Mouse (Mus musculus) neural tube, embryonic 11.5 days (tissue): ENCODE data around the gene Insyn1. TPM values are rescaled to one million over a fixed set of nuclear protein-coding genes. Genes with fewer than 3 reads are reported as not detected.

Experiments
- ATAC-seq: fragments of 200-750 bp; cut with Nextera tagmentation; 2 replicates; pipeline ENCODE4 v1.8.0; 2017; ENCODE audit warnings: moderate number of reproducible peaks, mild to moderate bottlenecking, moderate TSS enrichment, moderate library complexity; ENCODE audit not compliant: insufficient read depth, low FRiP score, low TSS enrichment
- DNase-seq: peaks from one replicate; pipeline ENCODE4 v3.0.0-alpha.2; 2015; ENCODE audit warnings: low spot score
- H3K27ac ChIP-seq: fragments of 300-500 bp; sonication (generic); 2 replicates; pipeline ENCODE4 v1.5.1; 2014; ENCODE audit warnings: low read depth, mild to moderate bottlenecking, low read length
- H3K27me3 ChIP-seq: fragments of 300-500 bp; sonication (generic); 2 replicates; pipeline ENCODE4 v1.6.1; 2014; ENCODE audit warnings: mild to moderate bottlenecking, low read length, mixed read lengths; ENCODE audit not compliant: control insufficient read depth, insufficient read depth
- H3K36me3 ChIP-seq: fragments of 300-500 bp; sonication (generic); 2 replicates; pipeline ENCODE4 v1.6.1; 2014; ENCODE audit warnings: mild to moderate bottlenecking, low read length, moderate library complexity, mixed read lengths; ENCODE audit not compliant: control insufficient read depth, insufficient read depth
- H3K4me1 ChIP-seq: fragments of 300-500 bp; sonication (generic); 2 replicates; pipeline ENCODE4 v1.6.1; 2014; ENCODE audit warnings: low read length, mixed read lengths; ENCODE audit not compliant: control insufficient read depth, insufficient read depth
- H3K4me2 ChIP-seq: fragments of 300-500 bp; sonication (generic); 2 replicates; pipeline ENCODE4 v1.6.1; 2014; ENCODE audit warnings: low read depth, mild to moderate bottlenecking, moderate library complexity
- H3K4me3 ChIP-seq: fragments of 300-500 bp; sonication (generic); 2 replicates; pipeline ENCODE4 v1.5.1; 2014; ENCODE audit warnings: low read depth, low read length
- H3K9ac ChIP-seq: fragments of 300-500 bp; sonication (generic); 2 replicates; pipeline ENCODE4 v1.6.1; 2014; ENCODE audit warnings: mild to moderate bottlenecking, low read length
- H3K9me3 ChIP-seq: fragments of 300-500 bp; sonication (generic); 2 replicates; pipeline ENCODE4 v1.6.1; 2016; ENCODE audit warnings: low read length; ENCODE audit not compliant: control insufficient read depth
- WGBS: fragments of 180-500 bp; shearing (Covaris S2); extraction: QIAGEN DNeasy Blood & Tissue Kit; methylation state at CpG from one replicate; pipeline ENCODE4 v1.1.7; 2014; 5-methylcytosine and 5-hydroxymethylcytosine counted together
- polyA plus RNA-seq: library from polyadenylated mRNA; unstranded; fragments of >200 nt; fragmentation: Nextera tagmentation; extraction: Ambion mirVana; gene quantifications from 2 replicates; pipeline ENCODE4 v1.2.1, GENCODE M21; 2014

The Insyn1 gene
- polyA plus RNA-seq, 1 experiment from 2014 or later = 3.5 TPM

DNA sequence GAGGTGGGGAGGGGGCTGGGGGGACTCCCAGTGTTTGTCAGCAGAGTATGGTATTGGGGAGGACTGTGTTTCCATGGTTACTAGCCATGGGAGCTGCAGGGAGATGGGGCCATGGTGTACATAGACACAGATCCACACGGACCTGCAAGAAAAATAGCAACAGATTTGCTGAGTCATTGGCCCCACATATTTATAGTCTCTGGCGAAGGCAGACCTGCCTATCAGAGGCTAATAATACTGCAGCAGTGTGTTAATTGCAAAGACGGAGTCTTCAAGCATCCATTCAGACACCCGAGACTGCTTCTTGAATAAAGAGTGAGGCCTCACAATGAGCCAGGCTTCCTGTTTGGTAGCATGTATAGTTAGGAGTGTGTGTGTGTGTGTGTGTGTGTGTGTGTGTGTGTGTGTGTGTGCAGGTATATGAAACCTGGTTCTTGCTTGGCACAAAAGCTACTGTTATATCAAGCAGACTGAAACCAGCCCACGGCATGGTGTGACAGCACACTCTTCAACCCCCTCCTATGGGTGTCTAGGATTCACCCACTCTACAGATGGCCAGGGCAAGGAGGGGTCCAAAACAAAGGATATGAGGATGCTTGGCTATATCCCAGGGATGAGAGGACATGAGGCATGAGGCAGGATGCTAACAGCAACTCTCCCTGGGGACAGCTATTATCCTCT lies 20.9 kb upstream of the Insyn1 start:
- Histone ChIP-seq H3K4me3 (no peak overlapping the region), H3K9me3 (no peaks in the 10 kb centered on the region), H3K36me3 (no peaks in the 10 kb centered on the region), H3K27ac (no peak overlapping the region), H3K4me1 (no peaks in the 10 kb centered on the region), H3K27me3 (no peaks in the 10 kb centered on the region), H3K9ac (no peak overlapping the region), H3K4me2 (no peak overlapping the region)
- DNase-seq (no peak), ATAC-seq (no peak)
- 72% methylated on average over 5 of the region's 5 CpGs for WGBS

DNA sequence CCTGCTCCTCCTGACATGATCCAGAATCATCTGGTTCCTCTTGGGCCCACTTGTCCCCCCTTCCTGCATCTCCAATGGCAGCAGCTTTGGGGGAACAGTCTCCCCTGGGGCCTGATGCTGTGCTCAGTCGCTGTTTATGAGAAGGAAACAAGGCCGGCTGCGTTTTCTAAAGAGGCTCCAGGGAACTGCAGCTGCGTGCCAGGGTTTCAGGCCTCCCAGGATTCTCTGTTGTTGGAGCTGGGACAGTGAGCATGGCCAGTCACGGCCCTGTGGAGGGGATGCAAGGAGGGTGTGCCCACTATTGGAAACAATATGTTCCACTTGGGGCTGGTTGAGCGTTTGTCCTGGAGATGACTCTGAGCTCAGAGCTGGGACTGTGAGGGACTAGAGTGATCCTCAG lies 17.9 kb upstream of the Insyn1 start:
- 53% methylated on average over 6 of the region's 6 CpGs for WGBS
- DNase-seq (no peak), ATAC-seq (no peak)
- Histone ChIP-seq H3K9me3 (no peaks in the 10 kb centered on the region), H3K27me3 (no peaks in the 10 kb centered on the region), H3K27ac (no peak overlapping the region), H3K9ac (no peak overlapping the region), H3K4me3 (no peak overlapping the region), H3K4me1 (no peaks in the 10 kb centered on the region), H3K36me3 (no peaks in the 10 kb centered on the region), H3K4me2 (no peak overlapping the region)

DNA sequence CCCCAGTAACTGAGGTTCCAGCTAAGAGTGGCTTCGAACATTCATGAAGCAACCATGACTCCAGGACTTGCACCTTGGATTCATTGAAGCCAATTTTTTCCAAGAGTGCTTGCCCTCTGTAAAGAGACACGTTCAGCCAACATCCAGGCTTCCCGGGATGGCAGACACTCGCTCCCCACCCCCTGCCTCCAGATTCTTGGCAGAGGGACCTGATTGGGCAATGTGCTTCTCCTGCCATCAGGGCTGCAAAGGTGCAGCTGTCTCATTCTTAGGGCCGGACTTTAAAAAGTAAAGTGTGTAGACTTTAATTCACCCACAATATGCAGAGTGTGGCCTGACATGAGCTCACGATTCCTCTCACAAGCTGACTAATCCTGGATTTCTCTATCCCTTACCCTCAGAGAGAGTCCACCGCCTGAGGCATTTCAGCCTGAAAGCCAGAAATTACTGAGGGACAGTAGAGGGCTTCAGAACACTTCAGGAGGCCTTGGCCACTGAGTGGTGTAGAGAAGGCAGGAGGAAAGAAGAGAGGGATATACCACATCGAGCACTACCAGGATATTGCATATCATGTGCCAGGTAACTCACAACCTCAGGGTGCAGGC lies 15.1 kb upstream of the Insyn1 start:
- ATAC-seq (no peak), DNase-seq (no peak)
- Histone ChIP-seq H3K27ac (no peak overlapping the region), H3K4me2 (no peak overlapping the region), H3K4me1 (no peaks in the 10 kb centered on the region), H3K9me3 (no peaks in the 10 kb centered on the region), H3K9ac (no peak overlapping the region), H3K36me3 (no peaks in the 10 kb centered on the region), H3K4me3 (no peak overlapping the region), H3K27me3 (no peaks in the 10 kb centered on the region)
- 82% methylated on average over 8 of the region's 8 CpGs for WGBS

DNA sequence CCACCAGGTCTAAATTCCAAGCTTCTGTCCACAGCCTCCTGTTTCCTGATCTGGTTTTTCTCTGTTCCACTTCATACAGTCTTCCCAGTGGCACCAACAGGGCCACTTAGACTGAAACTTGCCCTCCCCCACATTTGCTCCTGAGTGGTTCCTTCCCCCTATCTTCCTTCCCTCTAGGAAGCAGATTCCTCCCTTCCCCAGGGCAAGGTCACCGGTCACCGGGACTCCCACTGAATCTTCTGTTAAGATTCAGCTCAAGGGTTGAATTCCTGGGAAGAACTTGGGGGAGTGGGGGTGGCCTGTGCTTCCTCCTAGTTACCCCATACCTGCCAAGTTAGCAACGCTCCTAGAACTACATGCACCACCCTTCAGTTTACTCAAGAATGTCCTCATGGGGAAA lies 1.3 kb upstream of the Insyn1 start:
- Histone ChIP-seq H3K4me2 (no peak overlapping the region), H3K4me1 (peaks cover 11% of the 10 kb centered on the region), H3K9me3 (no peaks in the 10 kb centered on the region), H3K27ac (no peak overlapping the region), H3K9ac (no peak overlapping the region), H3K4me3 (no peak overlapping the region), H3K36me3 (no peaks in the 10 kb centered on the region), H3K27me3 (peaks cover 24% of the 10 kb centered on the region)
- DNase-seq (no peak), ATAC-seq (no peak)
- WGBS = 16% methylated on average over 3 of the region's 3 CpGs

DNA sequence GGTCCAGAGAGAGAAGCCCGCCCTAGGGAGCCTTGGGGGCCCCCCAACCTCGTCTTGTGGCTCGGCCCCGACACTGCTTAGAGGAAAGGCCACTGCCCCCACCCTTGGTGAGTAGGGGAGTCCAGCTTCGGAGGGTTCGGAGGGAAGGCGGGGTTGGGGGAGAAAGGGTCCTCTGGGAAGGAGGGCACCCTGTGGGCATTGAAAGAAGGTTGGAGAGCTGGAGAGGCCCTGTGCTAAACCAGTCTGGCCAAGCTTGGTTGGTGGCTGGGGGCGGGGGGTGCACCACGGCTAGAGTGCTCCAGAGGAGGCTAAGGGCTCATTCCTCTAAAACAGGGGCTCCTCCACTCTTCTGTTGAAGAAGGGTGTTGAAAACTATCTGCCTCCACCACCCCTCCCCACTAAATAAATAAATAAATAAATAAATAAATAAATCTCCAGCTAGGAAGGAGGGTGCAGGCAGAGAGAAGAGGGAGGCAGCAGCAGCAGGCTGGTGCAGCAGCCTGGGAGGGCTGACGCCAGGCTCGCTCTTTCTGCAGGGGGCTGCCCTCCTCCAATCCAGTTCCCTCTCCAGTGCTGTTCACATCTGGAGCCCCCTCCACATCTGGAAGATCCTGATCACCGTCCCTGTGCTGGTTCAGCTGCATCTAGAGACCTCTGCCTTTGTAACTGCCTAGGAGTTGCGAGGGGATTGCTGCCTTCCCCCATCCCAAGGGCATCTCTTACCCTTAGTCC lies 896 bp downstream of the Insyn1 start:
- 1% methylated on average over 12 of the region's 13 CpGs for WGBS
- ATAC-seq = no peak
- no peak overlapping the region for H3K27ac ChIP-seq

DNA sequence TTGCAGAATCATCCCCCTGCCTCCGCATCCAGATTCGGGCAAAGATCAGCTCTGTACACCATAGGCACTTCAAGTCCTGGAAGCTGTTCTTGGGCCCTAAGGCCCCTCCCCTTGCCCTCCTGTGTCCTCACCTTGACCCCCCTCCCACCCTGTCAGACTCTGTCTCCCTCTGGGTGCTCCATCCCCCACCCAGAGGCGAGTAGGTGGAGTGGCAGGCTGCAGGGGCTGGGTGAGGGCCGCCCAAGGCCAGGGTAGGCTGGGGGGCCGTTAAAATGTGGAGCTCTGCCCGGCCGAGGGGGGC lies 1.4 kb downstream of the Insyn1 start:
- 8% methylated on average over 7 of the region's 7 CpGs for WGBS
- peak overlapping the region; percentile 58 for H3K4me3 ChIP-seq
- no peak for ATAC-seq
- H3K4me1 ChIP-seq = peaks cover 11% of the 10 kb centered on the region
- DNase-seq = no peak
- peak overlapping the region; percentile 99 for H3K4me2 ChIP-seq
- no peak overlapping the region for H3K27ac ChIP-seq
- H3K9me3 ChIP-seq = no peaks in the 10 kb centered on the region
- no peaks in the 10 kb centered on the region for H3K36me3 ChIP-seq
- H3K9ac ChIP-seq = no peak overlapping the region
- peaks cover 24% of the 10 kb centered on the region for H3K27me3 ChIP-seq

More for the DNA sequence above, 896 bp downstream of the Insyn1 start:
- H3K4me1 ChIP-seq = peaks cover 11% of the 10 kb centered on the region
- peak overlapping the region; percentile 99 for H3K4me2 ChIP-seq
- no peaks in the 10 kb centered on the region for H3K36me3 ChIP-seq
- H3K9me3 ChIP-seq = no peaks in the 10 kb centered on the region
- H3K27me3 ChIP-seq = peaks cover 24% of the 10 kb centered on the region
- DNase-seq = peak; percentile 38
- peak overlapping the region; percentile 58 for H3K4me3 ChIP-seq
- peak overlapping the region; percentile 80 for H3K9ac ChIP-seq

DNA sequence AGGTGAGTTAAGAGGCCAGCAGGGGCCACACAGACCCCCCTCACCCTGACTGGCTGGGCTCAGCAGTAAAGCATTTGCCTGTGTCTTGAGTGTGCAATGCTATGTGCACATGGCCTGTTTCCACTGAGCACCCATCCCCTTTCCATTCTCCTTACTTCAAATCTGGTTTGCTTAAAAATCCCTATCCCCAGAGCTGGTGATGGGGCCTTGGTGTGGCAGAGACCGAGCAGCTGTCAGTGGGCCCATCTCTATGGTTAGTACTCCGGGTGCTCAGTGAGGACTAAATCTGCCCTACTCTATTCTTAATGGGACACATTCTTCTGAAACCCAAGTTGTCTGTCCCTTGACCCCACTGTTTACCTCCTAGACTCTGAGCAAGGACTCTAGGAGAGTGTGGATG lies 2.0 kb downstream of the Insyn1 start:
- Histone ChIP-seq H3K27me3 (peaks cover 24% of the 10 kb centered on the region), H3K4me1 (peaks cover 11% of the 10 kb centered on the region), H3K27ac (no peak overlapping the region), H3K9ac (no peak overlapping the region), H3K4me3 (no peak overlapping the region), H3K36me3 (no peaks in the 10 kb centered on the region), H3K9me3 (no peaks in the 10 kb centered on the region), H3K4me2 (peak overlapping the region; percentile 99; the same call in 1 of the 2 replicates)
- ATAC-seq (no peak), DNase-seq (no peak)
- WGBS = 80% methylated on average over 2 of the region's 2 CpGs

DNA sequence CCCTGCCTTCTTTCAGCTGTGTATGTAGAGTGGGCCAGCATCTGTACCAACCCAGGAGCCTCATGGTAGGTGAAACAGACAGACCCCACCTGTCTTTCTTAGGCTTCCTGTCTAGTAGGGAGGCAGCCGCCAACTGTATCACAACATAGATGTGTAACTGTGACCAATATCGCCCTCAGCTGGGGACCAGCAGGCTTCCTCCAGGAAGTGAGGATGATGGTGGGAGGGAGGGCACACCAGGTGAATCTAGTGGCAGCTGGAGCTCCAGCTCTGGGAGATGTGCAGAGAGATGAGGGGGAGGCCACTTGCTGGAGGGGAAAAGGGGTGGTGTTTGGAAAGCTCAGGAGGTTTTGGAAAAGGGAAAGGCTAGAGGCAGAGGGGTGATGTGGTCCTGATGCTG lies 6.6 kb downstream of the Insyn1 start:
- Histone ChIP-seq H3K9me3 (no peaks in the 10 kb centered on the region), H3K4me3 (no peak overlapping the region), H3K36me3 (no peaks in the 10 kb centered on the region), H3K27ac (no peak overlapping the region), H3K4me2 (no peak overlapping the region), H3K27me3 (peaks cover 6% of the 10 kb centered on the region), H3K4me1 (peaks cover 5% of the 10 kb centered on the region; the same call in 1 of the 2 replicates), H3K9ac (no peak overlapping the region; the same call in 1 of the 2 replicates)
- no peak for ATAC-seq
- DNase-seq = no peak
- WGBS = 77% methylated on average over 2 of the region's 2 CpGs
